Mouse (Mus musculus): ENCODE results near the gene Efhc1.

- TF ChIP-seq CTCF (IDR thresholded peaks at IDR 0.05; ENCODE audit: low read depth, low read length) = no peak
- no peak for TF ChIP-seq POLR2A (IDR thresholded peaks at IDR 0.05; ENCODE audit: borderline replicate concordance, low read depth, low read length)
These were observed 18.2 kb downstream of the Efhc1 start for GRCm38 (mm10) chr1:20969642-20970041.
